In the genomic region with DNA sequence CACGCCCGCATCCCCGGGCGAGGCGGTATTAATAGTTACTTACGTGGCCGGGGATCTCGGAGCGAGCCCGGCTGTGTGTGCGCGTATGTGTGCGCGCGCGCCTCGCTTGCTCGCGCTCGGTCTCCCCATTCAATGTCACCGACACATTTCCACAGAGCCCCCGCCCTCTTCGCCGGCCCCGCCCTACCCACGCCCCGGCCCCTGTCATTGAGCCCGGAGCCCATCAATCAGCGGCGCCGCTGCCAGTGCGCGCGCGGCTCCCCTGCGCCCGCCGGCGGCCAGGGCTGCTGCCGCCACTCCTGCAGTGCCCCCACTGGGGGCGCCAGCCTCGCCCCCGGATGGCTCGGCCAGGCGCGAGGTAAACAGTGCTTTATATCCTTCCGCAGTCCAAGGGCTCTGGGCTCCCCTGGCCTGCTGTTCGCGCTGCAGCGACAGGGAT, we compare ENCODE assay signal across 8 mouse cellular contexts. TPM values are rescaled to one million over a fixed set of nuclear protein-coding genes. Genes with fewer than 3 reads are reported as not detected.
A peak's percentile ranks its signal among the peaks of the same experiment; 100 is the strongest.
DNase-seq lines count a peak whose midpoint lies in the region; ATAC-seq and TF ChIP-seq lines count a peak whose summit lies in the region.

A gene (minus strand): TSS at position 183 of the 439 bp plus-strand sequence.

- peak within 1 kb of the TSS; percentile 56 for H3K4me3 ChIP-seq in hindbrain, embryonic 12.5 days

- H3K9me3 ChIP-seq in hindbrain, embryonic 12.5 days (replicated peaks), result no peaks in the 10 kb centered on the region

- no peak for TF ChIP-seq CTCF in Patski (IDR thresholded peaks at IDR 0.05)

- peak within 1 kb of the TSS; percentile 94 for H3K9ac ChIP-seq in hindbrain, embryonic 12.5 days

- in situ Hi-C loops in Patski (cut with MboI; ENCODE audit: low pct_unique_long_range_greater_than_20kb), result loop anchor here (5.0 to 10.0 kb wide), 5 partner anchors 191 to 716 kb away; no protein-coding TSS in a partner anchor

- no peaks in the 10 kb centered on the region for H3K36me3 ChIP-seq in hindbrain, embryonic 12.5 days

- CTCF ChIA-PET in Patski (lab: Charles Lee), result interaction anchor here (0.7 to 2.5 kb wide), 9 partner anchors 11 to 511 kb away, joined by 3 to 9 read pairs (median 3); no protein-coding TSS in a partner anchor

- peak; percentile 84 for ATAC-seq in Patski
- ATAC-seq in hindbrain, embryonic 12.5 days (ENCODE audit: low FRiP score), result peak; percentile 91

- peak within 1 kb of the TSS; percentile 68 for H3K4me2 ChIP-seq in hindbrain, embryonic 12.5 days (replicated peaks)

- H3K4me1 ChIP-seq in hindbrain, embryonic 12.5 days, result peaks cover 19% of the 10 kb centered on the region

- H3K27me3 ChIP-seq in Patski, result no peaks in the 10 kb centered on the region
- no peaks in the 10 kb centered on the region for H3K27me3 ChIP-seq in hindbrain, embryonic 12.5 days

- POLR2A ChIA-PET in Patski (lab: Charles Lee), result interaction anchor here (0.6 kb wide), 2 partner anchors 159 to 615 kb away, joined by 4 to 5 read pairs; no protein-coding TSS in a partner anchor

- peak within 1 kb of the TSS; percentile 97 for H3K27ac ChIP-seq in hindbrain, embryonic 12.5 days

- DNase-seq in Patski (ENCODE audit: low read depth, low spot score), result no peak
- DNase-seq in cerebellum, postnatal 10 days, result peak; percentile 95 to 98
- DNase-seq in frontal cortex, postnatal 14 days (ENCODE audit: low spot score in 2 of 2), result peak; percentile 83 to 85
- peak; percentile 89 to 90 for DNase-seq in layer of hippocampus, postnatal 36 days
- DNase-seq in lung, postnatal 25 days (ENCODE audit: low spot score), result peak; percentile 93
- DNase-seq in retina, embryonic 14.5 days (ENCODE audit: low spot score), result peak; percentile 96
- DNase-seq in thymus, postnatal 36 days, result peak; percentile 95 to 96

- under 1% methylated on average over 50 of the region's 50 CpGs for WGBS in hindbrain, embryonic 12.5 days

RNA-seq across cellular contexts. Expression of the gene that starts here (rescaled TPM):
- 10.2 TPM for polyA plus RNA-seq in Patski (2021)
- polyA plus RNA-seq in hindbrain, embryonic 12.5 days (2016; fragmentation: Nextera tagmentation; extraction: Ambion mirVana), result 107 and 117 TPM in 2 replicates
- 10 to 100 TPM; 34.0 to 40.5 TPM for total RNA-seq in layer of hippocampus, postnatal 36 days (2021)
